Mouse (Mus musculus) hindbrain, embryonic 14.5 days (tissue): ENCODE data around the gene A630073D07Rik. TPM values are rescaled to one million over a fixed set of nuclear protein-coding genes. Genes with fewer than 3 reads are reported as not detected.
A peak's percentile ranks its signal among the peaks of the same experiment; 100 is the strongest.
"Not testable (repeated sequence)": the region's sequence is repeated elsewhere in the genome, so short reads cannot be mapped to it uniquely, and the experiment has no call there.

ENCODE experiments used
- ATAC-seq: fragments of 200-750 bp; cut with Nextera tagmentation; 2 replicates; pipeline ENCODE4 v1.8.0; 2017; ENCODE audit warnings: moderate number of reproducible peaks, mild to moderate bottlenecking, moderate TSS enrichment, moderate library complexity; ENCODE audit not compliant: low FRiP score
- DNase-seq: peaks from one replicate; pipeline ENCODE4 v3.0.0-alpha.2; 2015; ENCODE audit warnings: low spot score
- H3K27ac ChIP-seq: fragments of 300-500 bp; sonication (generic); 2 replicates; pipeline ENCODE4 v1.5.1; 2014; ENCODE audit warnings: mild to moderate bottlenecking, moderate library complexity
- H3K27me3 ChIP-seq: fragments of 300-500 bp; sonication (generic); 2 replicates; pipeline ENCODE4 v1.6.1; 2014; ENCODE audit warnings: mild to moderate bottlenecking, low read length, mixed read lengths; ENCODE audit not compliant: control insufficient read depth, insufficient read depth
- H3K36me3 ChIP-seq: fragments of 300-500 bp; sonication (generic); replicated peaks from 2 replicates; pipeline ENCODE4 v1.6.1; 2014; ENCODE audit not compliant: control insufficient read depth, insufficient read depth
- H3K4me1 ChIP-seq: fragments of 300-500 bp; sonication (generic); replicated peaks from 2 replicates; pipeline ENCODE4 v1.6.1; 2014; ENCODE audit warnings: antibody characterized with exemption, low read length, mixed read lengths; ENCODE audit not compliant: control insufficient read depth, insufficient read depth
- H3K4me2 ChIP-seq: fragments of 300-500 bp; sonication (generic); replicated peaks from 2 replicates; pipeline ENCODE4 v1.6.1; 2014; ENCODE audit warnings: mild to moderate bottlenecking, moderate library complexity
- H3K4me3 ChIP-seq: fragments of 300-500 bp; sonication (generic); replicated peaks from 2 replicates; pipeline ENCODE4 v1.5.1; 2014; ENCODE audit warnings: mild to moderate bottlenecking, low read length
- H3K9ac ChIP-seq: fragments of 300-500 bp; sonication (generic); 2 replicates; pipeline ENCODE4 v1.6.1; 2014
- H3K9me3 ChIP-seq: fragments of 300-500 bp; sonication (generic); 2 replicates; pipeline ENCODE4 v1.6.1; 2016; ENCODE audit warnings: low read length; ENCODE audit not compliant: control insufficient read depth
- WGBS: fragments of 180-500 bp; shearing (Covaris S2); extraction: QIAGEN DNeasy Blood & Tissue Kit; methylation state at CpG from one replicate; pipeline ENCODE4 v1.1.7; 2014; 5-methylcytosine and 5-hydroxymethylcytosine counted together
- polyA plus RNA-seq: library from polyadenylated mRNA; unstranded; fragments of >200 nt; fragmentation: Nextera tagmentation; extraction: Ambion mirVana; gene quantifications from 2 replicates; pipeline ENCODE4 v1.2.1, GENCODE M21; 2014

Gene A630073D07Rik
- polyA plus RNA-seq: not detected in 2 replicates

DNA sequence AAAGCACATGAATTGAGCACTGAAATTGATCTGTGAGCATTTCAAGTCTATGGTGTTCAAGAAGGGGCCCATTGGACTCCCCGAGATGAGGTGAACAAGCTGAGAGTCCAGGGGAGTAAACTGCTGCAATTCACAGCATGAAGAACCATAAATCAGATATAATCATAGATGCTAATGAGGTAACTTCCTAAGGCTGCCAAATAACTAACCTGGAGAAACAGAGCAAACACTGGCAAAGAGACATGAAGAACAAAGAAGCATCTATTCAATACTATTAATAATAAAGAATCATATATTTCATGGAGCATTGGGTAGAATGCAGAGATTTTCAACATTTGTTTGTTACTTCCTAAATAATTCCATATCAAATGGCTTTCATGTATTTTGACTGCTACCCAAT, at the start of gene A630073D07Rik:
A630073D07Rik (minus strand) TSS at position 101 of the 400 bp plus-strand sequence.
- 79% methylated on average over 1 of the region's 1 CpGs for WGBS
- no peak within 1 kb of the TSS for H3K9ac ChIP-seq
- no peaks in the 10 kb centered on the region for H3K9me3 ChIP-seq
- no peaks in the 10 kb centered on the region for H3K27me3 ChIP-seq
- H3K36me3 ChIP-seq: no peaks in the 10 kb centered on the region
- ATAC-seq (no peak), DNase-seq (no peak)
- H3K4me1 ChIP-seq: no peaks in the 10 kb centered on the region
- no peak within 1 kb of the TSS for H3K4me2 ChIP-seq
- H3K27ac ChIP-seq: no peak within 1 kb of the TSS
- H3K4me3 ChIP-seq: no peak within 1 kb of the TSS

GRCm38 (mm10) chr6:132700907-132701306, 49.6 kb upstream of the A630073D07Rik start, which contains the start of gene Tas2r121:
Gene Tas2r121 (minus strand): TSS chr6:132701007.
- no peaks in the 10 kb centered on the region for H3K36me3 ChIP-seq
- no peak for DNase-seq
- ATAC-seq: no peak
- no peak within 1 kb of the TSS for H3K27ac ChIP-seq
- H3K4me2 ChIP-seq: no peak within 1 kb of the TSS
- H3K27me3 ChIP-seq: no peaks in the 10 kb centered on the region
- H3K9me3 ChIP-seq: no peaks in the 10 kb centered on the region
- no peak within 1 kb of the TSS for H3K4me3 ChIP-seq
- 75% methylated on average over 1 of the region's 1 CpGs for WGBS
- H3K4me1 ChIP-seq: no peaks in the 10 kb centered on the region
- H3K9ac ChIP-seq: no peak within 1 kb of the TSS

- not testable (repeated sequence) for H3K4me2 ChIP-seq, H3K36me3 ChIP-seq, ATAC-seq, H3K4me1 ChIP-seq, H3K9me3 ChIP-seq, H3K27ac ChIP-seq, DNase-seq, H3K4me3 ChIP-seq, H3K27me3 ChIP-seq, H3K9ac ChIP-seq
- WGBS: 89% methylated on average over 7 of the region's 7 CpGs
Observed at GRCm38 (mm10) chr6:132691596-132691995, 40.3 kb upstream of the A630073D07Rik start.

GRCm38 (mm10) chr6:132656653-132657052, 5.3 kb upstream of the A630073D07Rik start, which contains the start of gene Tas2r120:
Gene Tas2r120 (plus strand): TSS chr6:132656953.
- no peak within 1 kb of the TSS for H3K4me2 ChIP-seq
- no peak within 1 kb of the TSS for H3K4me3 ChIP-seq
- no peaks in the 10 kb centered on the region for H3K4me1 ChIP-seq
- DNase-seq (no peak), ATAC-seq (no peak)
- no peaks in the 10 kb centered on the region for H3K9me3 ChIP-seq
- H3K9ac ChIP-seq: no peak within 1 kb of the TSS
- H3K27me3 ChIP-seq: no peaks in the 10 kb centered on the region
- no peak within 1 kb of the TSS for H3K27ac ChIP-seq
- no peaks in the 10 kb centered on the region for H3K36me3 ChIP-seq

DNA sequence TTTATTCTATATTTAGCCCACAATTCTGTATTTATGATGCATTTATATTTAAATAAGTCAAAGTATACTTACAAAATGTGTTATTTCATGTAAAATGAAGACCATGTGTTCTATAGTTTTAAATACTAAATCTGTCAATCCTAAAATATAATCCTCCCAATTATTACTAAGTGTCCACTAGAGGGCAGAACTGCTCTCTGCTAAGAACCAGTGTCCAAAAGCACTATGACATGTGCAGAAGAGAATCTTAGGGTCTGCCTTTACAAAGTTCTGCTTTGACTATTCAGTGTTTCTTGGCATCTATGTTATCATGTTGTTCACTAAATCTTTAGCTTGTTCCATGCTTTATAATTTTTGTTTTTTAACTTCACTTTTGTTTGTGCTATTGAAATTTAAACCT, 1.9 kb downstream of the A630073D07Rik start:
- H3K27ac ChIP-seq: no peak overlapping the region
- DNase-seq (peak; percentile 46), ATAC-seq (no peak)
- no peaks in the 10 kb centered on the region for H3K36me3 ChIP-seq
- H3K4me2 ChIP-seq: no peak overlapping the region
- no peak overlapping the region for H3K4me3 ChIP-seq
- no peak overlapping the region for H3K9ac ChIP-seq
- H3K9me3 ChIP-seq: no peaks in the 10 kb centered on the region
- no peaks in the 10 kb centered on the region for H3K27me3 ChIP-seq
- H3K4me1 ChIP-seq: no peaks in the 10 kb centered on the region

GRCm38 (mm10) chr6:132595613-132596012, 55.7 kb downstream of the A630073D07Rik start, which contains the start of gene Prp2:
Gene Prp2 (plus strand): TSS chr6:132595913.
- not testable (repeated sequence) for H3K27me3 ChIP-seq, H3K9me3 ChIP-seq, H3K4me2 ChIP-seq, H3K36me3 ChIP-seq, DNase-seq, H3K4me1 ChIP-seq, ATAC-seq, H3K27ac ChIP-seq, H3K4me3 ChIP-seq, H3K9ac ChIP-seq
- 82% methylated on average over 2 of the region's 2 CpGs for WGBS

Other genes starting within 250 kb of the A630073D07Rik start
- not detected in 2 replicates for gene Prh1, start 81.7 kb downstream of the A630073D07Rik start, polyA plus RNA-seq
- not detected in 2 replicates for gene Prp2, start 55.6 kb downstream of the A630073D07Rik start, polyA plus RNA-seq
- gene Tas2r120, start 5.4 kb upstream of the A630073D07Rik start, polyA plus RNA-seq: not detected in 2 replicates
- gene Tas2r121, start 49.5 kb upstream of the A630073D07Rik start, polyA plus RNA-seq: not detected in 2 replicates
- not detected in 2 replicates for gene Tas2r122, start 60.4 kb upstream of the A630073D07Rik start, polyA plus RNA-seq
- gene Tas2r115, start 86.5 kb upstream of the A630073D07Rik start, polyA plus RNA-seq: not detected in 2 replicates
- not detected in 2 replicates for gene Tas2r124, start 103.2 kb upstream of the A630073D07Rik start, polyA plus RNA-seq
- not detected in 2 replicates for gene Tas2r102, start 110.6 kb upstream of the A630073D07Rik start, polyA plus RNA-seq
- not detected in 2 replicates for gene Tas2r136, start 126.6 kb upstream of the A630073D07Rik start, polyA plus RNA-seq
- not detected in 2 replicates for gene Tas2r117, start 151.3 kb upstream of the A630073D07Rik start, polyA plus RNA-seq
- not detected in 2 replicates for gene Tas2r123, start 195.6 kb upstream of the A630073D07Rik start, polyA plus RNA-seq
- not detected in 2 replicates for gene Tas2r116, start 203.9 kb upstream of the A630073D07Rik start, polyA plus RNA-seq
- gene Tas2r110, start 216.5 kb upstream of the A630073D07Rik start, polyA plus RNA-seq: not detected in 2 replicates
- gene Tas2r113, start 241.5 kb upstream of the A630073D07Rik start, polyA plus RNA-seq: not detected in 2 replicates